Mouse (Mus musculus): Measurements from ENCODE around the gene Ofd1. TPM values are rescaled to one million over a fixed set of nuclear protein-coding genes. Genes with fewer than 3 reads are reported as not detected.

The Ofd1 gene
- polyA plus RNA-seq (2017; shearing (Covaris generic)), result 6.7 TPM

GRCm38 (mm10) chrX:166440616-166441063, at the start of gene Ofd1:
Ofd1 (minus strand) TSS chrX:166440704.

GRCm38 (mm10) chrX:166479365-166479983, 39.0 kb upstream of the Ofd1 start, which contains the start of gene Rab9:
Rab9 (minus strand) TSS chrX:166479867.

GRCm38 (mm10) chrX:166440036-166440615, 378 bp downstream of the Ofd1 start, which contains the start of gene Trappc2:
Trappc2 (plus strand) TSS chrX:166440574.

Other genes starting within 250 kb of the Ofd1 start
- 24.5 TPM for gene Gpm6b, start 201.8 kb downstream of the Ofd1 start, polyA plus RNA-seq (2017; shearing (Covaris generic))
- 23.9 TPM for gene Trappc2, start 130 bp downstream of the Ofd1 start, polyA plus RNA-seq (2017; shearing (Covaris generic))
- gene Rab9, start 39.2 kb upstream of the Ofd1 start, polyA plus RNA-seq (2017; shearing (Covaris generic)), result 40.6 TPM
- 6.0 TPM for gene Tceanc, start 77.9 kb upstream of the Ofd1 start, polyA plus RNA-seq (2017; shearing (Covaris generic))
- not detected for gene Egfl6, start 145.0 kb upstream of the Ofd1 start, polyA plus RNA-seq (2017; shearing (Covaris generic))

All from activated CD4-positive, CD25-positive, alpha-beta regulatory T cell, adult 9 weeks (primary cell).